ENCODE assay signal across 25 mouse cellular contexts in genomic region chrX:159872521-159872920, GRCm38 (mm10).
DNase-seq lines count a peak whose midpoint lies in the region; ATAC-seq and TF ChIP-seq lines count a peak whose summit lies in the region.
"Had no signal": no experiment of that assay in that cellular context is flagged by ENCODE, and none has a peak within 500 bp of the region (broad histone marks: within the 10 kb centered on the region; RNA-seq: fewer than 3 reads in every experiment).

No protein-coding gene starts in this region.

- no peaks in the 10 kb centered on the region for H3K36me3 ChIP-seq in lung, postnatal 0 days (ENCODE audit: insufficient read depth, low read length)
- H3K36me3 ChIP-seq in heart, embryonic 10.5 days, result no peaks in the 10 kb centered on the region
- H3K36me3 ChIP-seq: embryonic facial prominence, embryonic 10.5 days; embryonic facial prominence, embryonic 12.5 days; forebrain, embryonic 10.5 days; forebrain, embryonic 12.5 days had no signal

- TF ChIP-seq POLR2A in embryonic fibroblast, embryonic 13.5 days (IDR thresholded peaks at IDR 0.05; ENCODE audit: low read depth, low read length), result no peak

- no peak for ATAC-seq in lung, postnatal 0 days
- ATAC-seq: activated CD4-positive, CD25-positive, alpha-beta regulatory T cell, adult 4 months; forebrain, embryonic 14.5 days; forebrain, embryonic 16.5 days; Patski had no signal

- 62% methylated on average over 2 of the region's 2 CpGs for WGBS in lung, postnatal 0 days
- 76% methylated on average over 2 of the region's 2 CpGs for WGBS in heart, embryonic 10.5 days

- no peaks in the 10 kb centered on the region for H3K9me3 ChIP-seq in lung, postnatal 0 days (ENCODE audit: low read length)
- H3K9me3 ChIP-seq in heart, embryonic 10.5 days, result no peaks in the 10 kb centered on the region
- H3K9me3 ChIP-seq: embryonic facial prominence, embryonic 10.5 days; embryonic facial prominence, embryonic 12.5 days; forebrain, embryonic 10.5 days; forebrain, embryonic 12.5 days had no signal

- no peak for TF ChIP-seq EP300 in lung, postnatal 0 days (IDR thresholded peaks at IDR 0.05)

- no peak overlapping the region for H3K4me3 ChIP-seq in lung, postnatal 0 days (ENCODE audit: low read depth, low read length)
- H3K4me3 ChIP-seq in embryonic fibroblast, embryonic 13.5 days (ENCODE audit: insufficient read depth, low read length), result no peak overlapping the region
- H3K4me3 ChIP-seq in heart, embryonic 10.5 days, result no peak overlapping the region
- H3K4me3 ChIP-seq: embryonic facial prominence, embryonic 10.5 days; embryonic facial prominence, embryonic 12.5 days; erythroblast, embryonic 14.5 days; forebrain, embryonic 10.5 days; forebrain, embryonic 12.5 days had no signal

- no peaks in the 10 kb centered on the region for H3K4me1 ChIP-seq in lung, postnatal 0 days (ENCODE audit: insufficient read depth, low read depth, low read length)
- no peaks in the 10 kb centered on the region; the same call in 1 of the 2 replicates for H3K4me1 ChIP-seq in embryonic fibroblast, embryonic 13.5 days (ENCODE audit: control insufficient read depth, insufficient read depth, low read length)
- H3K4me1 ChIP-seq in heart, embryonic 10.5 days, result no peaks in the 10 kb centered on the region
- H3K4me1 ChIP-seq: embryonic facial prominence, embryonic 10.5 days; embryonic facial prominence, embryonic 12.5 days; forebrain, embryonic 10.5 days; forebrain, embryonic 12.5 days had no signal

- no peak overlapping the region for H3K27ac ChIP-seq in lung, postnatal 0 days (ENCODE audit: low read length)
- peak overlapping the region; percentile 49; the same call in 1 of the 2 replicates for H3K27ac ChIP-seq in embryonic fibroblast, embryonic 13.5 days (ENCODE audit: insufficient read depth, low read length)
- no peak overlapping the region for H3K27ac ChIP-seq in heart, embryonic 10.5 days
- H3K27ac ChIP-seq: embryonic facial prominence, embryonic 10.5 days; embryonic facial prominence, embryonic 12.5 days; forebrain, embryonic 10.5 days; forebrain, embryonic 12.5 days had no signal

- DNase-seq in lung, postnatal 0 days (ENCODE audit: low spot score), result peak; percentile 4
- no peak for DNase-seq in lung, postnatal 25 days (ENCODE audit: low spot score)
- DNase-seq in 416B (ENCODE audit: low read depth) (peak; percentile 22), adipocyte (ENCODE audit: low spot score) (peak; percentile 22)
- DNase-seq in ovary, postnatal 14 days (ENCODE audit: low spot score), result no peak
- no peak for DNase-seq in heart, embryonic 10.5 days (ENCODE audit: low spot score)
- DNase-seq in left cerebral cortex, postnatal 14 days (ENCODE audit: low spot score in 2 of 2), result no peak
- DNase-seq: adrenal gland, adult 2 months; adrenal gland, postnatal 10 days; adrenal gland, postnatal 25 days; cerebellum, adult 11-12 months; cerebellum, adult 2 months; cerebellum, adult 9-10 months; cerebellum, postnatal 10 days; cerebellum, postnatal 25 days had no signal

- H3K9ac ChIP-seq in lung, postnatal 0 days (replicated peaks; ENCODE audit: low read depth), result no peak overlapping the region
- H3K9ac ChIP-seq: embryonic facial prominence, embryonic 12.5 days; forebrain, embryonic 12.5 days had no signal

- intact Hi-C loops in left cerebral cortex, postnatal 14 days (cut with DNase I), result no loop called here

- no peak for TF ChIP-seq CTCF in lung, postnatal 0 days (IDR thresholded peaks at IDR 0.05)
- TF ChIP-seq CTCF in embryonic fibroblast, embryonic 13.5 days (IDR thresholded peaks at IDR 0.05; ENCODE audit: borderline replicate concordance, insufficient read depth, low read length), result no peak

- no peak overlapping the region for H3K4me2 ChIP-seq in lung, postnatal 0 days (replicated peaks; ENCODE audit: low read depth, low read length)
- H3K4me2 ChIP-seq: embryonic facial prominence, embryonic 12.5 days; forebrain, embryonic 12.5 days had no signal

- no peaks in the 10 kb centered on the region for H3K27me3 ChIP-seq in lung, postnatal 0 days (replicated peaks; ENCODE audit: insufficient read depth, low read length)
- no peaks in the 10 kb centered on the region; the same call in 1 of the 2 replicates for H3K27me3 ChIP-seq in heart, embryonic 10.5 days (ENCODE audit: insufficient read depth, poor library complexity, severe bottlenecking)
- H3K27me3 ChIP-seq: embryonic facial prominence, embryonic 12.5 days had no signal

Comparison
In these comparisons a context has a peak if more than half of its experiments do, and no peak if none do; other contexts are left out.
1. DNase-seq: peak in lung, postnatal 0 days (single experiment), 416B (single experiment) and adipocyte (single experiment); none in lung, postnatal 25 days (single experiment), ovary, postnatal 14 days (single experiment), heart, embryonic 10.5 days (single experiment) and left cerebral cortex, postnatal 14 days (0 of 2).